Mouse (Mus musculus) forebrain, embryonic 13.5 days (tissue): Measurements from ENCODE around the gene Dlx1. TPM values are rescaled to one million over a fixed set of nuclear protein-coding genes. Genes with fewer than 3 reads are reported as not detected.

Source experiments
- ATAC-seq: fragments of 200-750 bp; cut with Nextera tagmentation; 2 replicates; pipeline ENCODE4 v1.8.0; 2017
- H3K27ac ChIP-seq: fragments of 300-500 bp; sonication (generic); 2 replicates; pipeline ENCODE4 v1.5.1; 2015; ENCODE audit warnings: inconsistent platforms, mild to moderate bottlenecking, moderate library complexity
- H3K27me3 ChIP-seq: fragments of 300-500 bp; sonication (generic); 2 replicates; pipeline ENCODE4 v1.6.1; 2015; ENCODE audit warnings: mild to moderate bottlenecking, inconsistent platforms
- H3K36me3 ChIP-seq: fragments of 300-500 bp; sonication (generic); 2 replicates; pipeline ENCODE4 v1.6.1; 2015; ENCODE audit warnings: mild to moderate bottlenecking, inconsistent platforms; ENCODE audit not compliant: poor library complexity, severe bottlenecking
- H3K4me1 ChIP-seq: fragments of 300-500 bp; sonication (generic); 2 replicates; pipeline ENCODE4 v1.6.1; 2015; ENCODE audit warnings: inconsistent platforms
- H3K4me2 ChIP-seq: fragments of 300-500 bp; sonication (generic); 2 replicates; pipeline ENCODE4 v1.6.1; 2015; ENCODE audit warnings: inconsistent platforms, mild to moderate bottlenecking, moderate library complexity
- H3K4me3 ChIP-seq: fragments of 300-500 bp; sonication (generic); 2 replicates; pipeline ENCODE4 v1.5.1; 2015; ENCODE audit warnings: mild to moderate bottlenecking, inconsistent platforms
- H3K9ac ChIP-seq: fragments of 300-500 bp; sonication (generic); 2 replicates; pipeline ENCODE4 v1.6.1; 2015; ENCODE audit warnings: mild to moderate bottlenecking, inconsistent platforms
- H3K9me3 ChIP-seq: fragments of 300-500 bp; sonication (generic); replicated peaks from 2 replicates; pipeline ENCODE4 v1.6.1; 2016; ENCODE audit warnings: inconsistent platforms
- WGBS: fragments of 180-500 bp; shearing (Covaris S2); methylation state at CpG from one replicate; pipeline ENCODE4 v1.1.7; 2015; 5-methylcytosine and 5-hydroxymethylcytosine counted together
- polyA plus RNA-seq: library from polyadenylated mRNA; unstranded; fragments of >200 nt; fragmentation: Nextera tagmentation; extraction: Ambion mirVana; gene quantifications from 2 replicates; pipeline ENCODE4 v1.2.1, GENCODE M21; 2015

Gene Dlx1
- polyA plus RNA-seq, 1 experiment from 2014 or later: 287 TPM

GRCm38 (mm10) chr2:71504852-71505251 lies 23.1 kb upstream of the Dlx1 start:
- no peak for ATAC-seq
- H3K27me3 ChIP-seq: no peaks in the 10 kb centered on the region
- no peak overlapping the region for H3K27ac ChIP-seq
- H3K36me3 ChIP-seq: 0 out of 2 replicates have a peak, but pooled peaks cover 6% of the 10 kb centered on the region
- 88% methylated on average over 9 of the region's 9 CpGs for WGBS
- H3K4me3 ChIP-seq: no peak overlapping the region
- no peaks in the 10 kb centered on the region for H3K9me3 ChIP-seq
- H3K9ac ChIP-seq: no peak overlapping the region
- no peak overlapping the region for H3K4me2 ChIP-seq
- H3K4me1 ChIP-seq: peaks cover 3% of the 10 kb centered on the region

DNA sequence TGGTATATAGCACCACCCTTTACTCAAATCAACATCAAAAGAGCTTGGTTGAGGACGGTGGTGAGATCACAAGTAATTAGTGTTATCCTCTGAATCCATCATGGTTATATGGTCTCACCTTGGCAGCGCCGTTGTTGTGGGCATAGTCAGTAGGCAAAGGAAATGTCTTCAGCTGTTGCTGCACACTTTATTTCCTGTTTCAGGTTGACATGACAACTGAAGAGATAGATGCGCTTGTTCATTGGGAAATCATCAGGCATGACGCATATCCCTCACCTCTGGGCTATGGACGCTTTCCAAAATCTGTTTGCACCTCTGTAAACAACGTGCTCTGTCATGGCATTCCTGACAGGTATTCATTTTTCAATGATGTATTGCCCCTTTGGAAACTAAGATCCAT lies 16.7 kb upstream of the Dlx1 start:
- Histone ChIP-seq H3K27me3 (no peaks in the 10 kb centered on the region), H3K36me3 (0 out of 2 replicates have a peak, but pooled peaks cover 6% of the 10 kb centered on the region), H3K4me2 (no peak overlapping the region), H3K4me1 (peaks cover 23% of the 10 kb centered on the region), H3K9me3 (no peaks in the 10 kb centered on the region), H3K27ac (0 out of 2 replicates have a peak overlapping the region, but pooled peaks have one; percentile 68), H3K9ac (no peak overlapping the region), H3K4me3 (no peak overlapping the region)
- 88% methylated on average over 7 of the region's 7 CpGs for whole genome bisulfite sequencing
- ATAC-seq: no peak

GRCm38 (mm10) chr2:71512326-71512725 lies 15.6 kb upstream of the Dlx1 start:
- Histone ChIP-seq H3K27me3 (no peaks in the 10 kb centered on the region), H3K4me3 (no peak overlapping the region), H3K9me3 (no peaks in the 10 kb centered on the region), H3K4me1 (peaks cover 31% of the 10 kb centered on the region), H3K4me2 (no peak overlapping the region), H3K27ac (peak overlapping the region; percentile 68), H3K9ac (no peak overlapping the region), H3K36me3 (0 out of 2 replicates have a peak, but pooled peaks cover 6% of the 10 kb centered on the region)
- ATAC-seq: peak; percentile 44
- WGBS: 62% methylated on average over 9 of the region's 9 CpGs

DNA sequence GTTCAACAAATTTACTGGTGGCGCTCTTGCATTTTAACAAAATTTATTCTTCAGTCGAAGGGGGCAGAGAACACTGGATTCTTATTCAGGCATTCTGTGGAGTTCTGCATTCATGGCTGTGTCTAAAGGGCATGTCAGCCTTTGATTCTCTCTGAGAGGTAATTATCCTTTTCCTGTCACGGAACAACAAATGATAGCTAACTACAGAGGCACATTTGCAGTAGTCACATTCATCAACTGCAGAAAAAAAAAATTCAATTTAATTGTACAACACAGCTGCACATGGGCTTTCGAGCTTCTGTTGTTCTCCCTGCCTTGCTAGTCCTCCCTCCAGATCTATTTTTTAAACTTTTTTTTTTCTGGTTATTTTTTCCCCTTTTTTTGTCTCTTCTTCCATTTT lies 10.9 kb upstream of the Dlx1 start:
- Histone ChIP-seq H3K4me3 (no peak overlapping the region), H3K9ac (no peak overlapping the region), H3K4me2 (peak overlapping the region; percentile 19; the same call in 1 of the 2 replicates), H3K9me3 (no peaks in the 10 kb centered on the region), H3K4me1 (peaks cover 54% of the 10 kb centered on the region), H3K27me3 (peaks cover 18% of the 10 kb centered on the region), H3K36me3 (no peaks in the 10 kb centered on the region), H3K27ac (peak overlapping the region; percentile 74)
- WGBS: 10% methylated on average over 4 of the region's 4 CpGs
- ATAC-seq: peak; percentile 65

DNA sequence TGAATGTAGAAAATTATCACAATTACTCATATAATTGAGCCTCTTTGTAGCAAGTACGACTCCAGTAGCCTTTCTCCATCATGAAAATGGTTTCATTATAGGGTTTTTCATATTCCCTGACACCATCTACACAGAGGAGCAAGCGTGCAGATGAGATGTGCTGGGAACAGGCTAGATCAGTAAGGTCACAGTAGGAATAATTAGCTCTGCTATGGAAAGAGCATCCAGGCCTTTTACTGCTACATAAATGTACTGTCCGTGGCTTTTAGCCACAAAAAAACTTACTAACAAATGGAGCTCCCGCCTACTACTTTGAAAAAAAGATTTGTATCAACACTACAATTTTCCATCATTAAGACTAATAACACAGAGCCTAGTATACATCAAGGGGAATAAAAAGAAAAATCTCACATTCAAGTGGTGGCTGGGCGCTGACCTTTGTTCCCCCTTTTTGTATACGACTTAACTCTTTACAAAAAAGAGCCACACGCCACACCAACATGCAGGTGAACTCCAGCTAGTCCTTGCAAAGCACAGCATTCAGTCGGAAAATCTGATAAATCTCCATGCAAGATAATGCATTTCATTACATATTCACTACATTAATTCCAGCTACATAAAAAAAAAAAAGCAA lies 10.3 kb upstream of the Dlx1 start:
- Histone ChIP-seq H3K36me3 (no peaks in the 10 kb centered on the region), H3K4me3 (no peak overlapping the region), H3K9ac (peak overlapping the region; percentile 0; the same call in 1 of the 2 replicates), H3K27me3 (peaks cover 23% of the 10 kb centered on the region), H3K4me1 (peaks cover 52% of the 10 kb centered on the region), H3K4me2 (peak overlapping the region; percentile 29), H3K27ac (peak overlapping the region; percentile 74), H3K9me3 (no peaks in the 10 kb centered on the region)
- 15% methylated on average over 8 of the region's 8 CpGs for WGBS
- ATAC-seq: peak; percentile 88

- Histone ChIP-seq H3K4me1 (peaks cover 44% of the 10 kb centered on the region), H3K4me3 (no peak overlapping the region), H3K27me3 (peaks cover 71% of the 10 kb centered on the region), H3K4me2 (no peak overlapping the region), H3K9me3 (no peaks in the 10 kb centered on the region), H3K36me3 (no peaks in the 10 kb centered on the region), H3K9ac (no peak overlapping the region), H3K27ac (no peak overlapping the region; the same call in 1 of the 2 replicates)
- ATAC-seq: no peak
- WGBS: 72% methylated on average over 4 of the region's 4 CpGs
Observed at GRCm38 (mm10) chr2:71522871-71523270, 5.0 kb upstream of the Dlx1 start.

DNA sequence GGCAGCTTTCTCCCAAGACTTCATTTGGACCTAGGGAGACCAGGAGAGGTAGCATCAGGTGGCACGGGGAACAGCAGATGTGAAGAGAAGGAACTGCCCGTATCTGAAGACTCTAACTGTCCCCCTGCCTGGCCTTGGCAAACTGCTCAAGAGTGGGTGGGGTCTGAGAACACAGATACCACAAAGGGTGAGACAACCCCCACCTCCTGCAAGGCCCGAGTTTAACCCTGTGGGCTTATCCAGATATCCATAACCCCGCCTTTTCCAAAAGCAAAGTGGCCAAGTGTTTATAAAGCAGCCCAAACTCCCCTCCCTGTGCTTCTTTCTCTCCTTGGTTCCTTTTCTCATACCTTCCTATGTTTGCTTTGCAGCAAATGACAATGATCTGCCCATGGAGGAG lies 4.5 kb upstream of the Dlx1 start:
- peaks cover 44% of the 10 kb centered on the region for H3K4me1 ChIP-seq
- no peaks in the 10 kb centered on the region for H3K9me3 ChIP-seq
- H3K27me3 ChIP-seq: peaks cover 76% of the 10 kb centered on the region
- ATAC-seq: no peak
- no peak overlapping the region; the same call in 1 of the 2 replicates for H3K9ac ChIP-seq
- H3K36me3 ChIP-seq: no peaks in the 10 kb centered on the region
- peak overlapping the region; percentile 51 for H3K27ac ChIP-seq
- peak overlapping the region; percentile 47 for H3K4me2 ChIP-seq
- peak overlapping the region; percentile 9; the same call in 1 of the 2 replicates for H3K4me3 ChIP-seq
- WGBS: 58% methylated on average over 4 of the region's 4 CpGs

- 25% methylated on average over 13 of the region's 13 CpGs for whole genome bisulfite sequencing
- peak overlapping the region; percentile 77 for H3K4me2 ChIP-seq
- H3K27ac ChIP-seq: peak overlapping the region; percentile 74
- H3K9ac ChIP-seq: peak overlapping the region; percentile 60
- peaks cover 47% of the 10 kb centered on the region for H3K4me1 ChIP-seq
- peak overlapping the region; percentile 60 for H3K4me3 ChIP-seq
- no peaks in the 10 kb centered on the region for H3K36me3 ChIP-seq
- peaks cover 86% of the 10 kb centered on the region for H3K27me3 ChIP-seq
- no peaks in the 10 kb centered on the region for H3K9me3 ChIP-seq
- ATAC-seq: no peak
Observed at GRCm38 (mm10) chr2:71524763-71525162, 3.1 kb upstream of the Dlx1 start.

GRCm38 (mm10) chr2:71526595-71527322 lies 1.2 kb upstream of the Dlx1 start:
- 10% methylated on average over 10 of the region's 10 CpGs for WGBS
- H3K4me2 ChIP-seq: peak overlapping the region; percentile 77
- H3K27me3 ChIP-seq: peaks cover 92% of the 10 kb centered on the region
- H3K9ac ChIP-seq: peak overlapping the region; percentile 87
- H3K9me3 ChIP-seq: no peaks in the 10 kb centered on the region
- peak overlapping the region; percentile 60 for H3K4me3 ChIP-seq
- H3K36me3 ChIP-seq: no peaks in the 10 kb centered on the region
- H3K27ac ChIP-seq: peak overlapping the region; percentile 98
- no peak for ATAC-seq
- H3K4me1 ChIP-seq: peaks cover 45% of the 10 kb centered on the region

DNA sequence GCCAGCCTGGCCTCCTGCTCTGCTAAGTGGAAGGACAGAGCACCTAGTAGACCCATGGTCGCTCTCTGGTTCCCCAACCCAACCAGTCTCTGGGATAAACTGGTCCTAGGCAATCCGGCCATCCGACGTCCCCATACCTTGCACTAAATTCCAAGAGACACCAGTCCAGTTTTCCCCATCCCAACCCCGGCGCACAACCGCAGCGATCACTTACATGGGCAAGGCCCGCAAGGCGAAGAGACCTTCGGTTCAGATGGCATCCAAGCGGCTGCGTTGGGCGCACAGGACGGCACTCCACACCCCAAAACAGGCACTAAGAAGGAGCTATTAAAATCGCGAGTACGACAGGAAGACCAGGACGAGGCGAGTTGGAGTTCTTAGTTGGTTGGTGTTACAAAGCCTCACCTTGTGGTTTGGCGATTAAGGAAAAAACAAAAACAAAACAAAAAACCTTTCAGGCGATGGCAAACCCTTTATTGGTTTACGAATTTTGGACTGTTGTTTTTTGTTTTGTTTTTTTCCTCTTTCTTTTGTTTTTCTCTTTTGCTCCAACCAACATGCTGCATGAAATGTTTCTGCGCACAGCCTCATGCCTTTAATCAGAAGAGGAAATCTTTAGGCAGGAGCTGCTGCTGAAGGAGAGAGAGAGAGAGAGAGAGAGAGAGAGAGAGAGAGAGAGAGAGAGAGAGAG lies 445 bp upstream of the Dlx1 start:
- no peak for ATAC-seq
- WGBS: 2% methylated on average over 24 of the region's 24 CpGs
- Histone ChIP-seq H3K4me2 (peak overlapping the region; percentile 77), H3K9me3 (no peaks in the 10 kb centered on the region), H3K27me3 (peaks cover 95% of the 10 kb centered on the region), H3K9ac (peak overlapping the region; percentile 87), H3K27ac (peak overlapping the region; percentile 98), H3K4me3 (peak overlapping the region; percentile 60), H3K4me1 (peaks cover 47% of the 10 kb centered on the region), H3K36me3 (no peaks in the 10 kb centered on the region)

- Histone ChIP-seq H3K4me2 (peak overlapping the region; percentile 77), H3K4me3 (peak overlapping the region; percentile 60), H3K36me3 (no peaks in the 10 kb centered on the region), H3K9ac (peak overlapping the region; percentile 87), H3K27me3 (peaks cover 95% of the 10 kb centered on the region), H3K9me3 (no peaks in the 10 kb centered on the region), H3K4me1 (peaks cover 38% of the 10 kb centered on the region), H3K27ac (peak overlapping the region; percentile 98)
- under 1% methylated on average over 50 of the region's 57 CpGs for WGBS
- ATAC-seq: peak; percentile 48
Observed at GRCm38 (mm10) chr2:71528714-71529510, 999 bp downstream of the Dlx1 start.
